Mouse (Mus musculus) spleen, adult 2 months (tissue): ENCODE measurements around the gene Gm1553. TPM values are rescaled to one million over a fixed set of nuclear protein-coding genes. Genes with fewer than 3 reads are reported as not detected.

ENCODE experiments used
- DNase-seq, 2 experiments: peaks; one replicate each; pipeline versions ENCODE4 v3.0.0 to v3.0.0-alpha.2; 2012 to 2021; ENCODE audit warnings: low spot score in 2 of 2, low read depth in 1 of 2
- H3K27ac ChIP-seq: fragments of 200-500 bp; 2 replicates; pipeline ENCODE4 v1.5.1; 2012; ENCODE audit warnings: low read length, inconsistent platforms; ENCODE audit not compliant: insufficient read depth
- H3K27me3 ChIP-seq: fragments of 200-500 bp; 2 replicates; pipeline ENCODE4 v1.6.1; 2012; ENCODE audit warnings: mild to moderate bottlenecking, moderate library complexity, low read length, inconsistent platforms; ENCODE audit not compliant: control insufficient read depth, insufficient read depth
- H3K36me3 ChIP-seq: fragments of 200-500 bp; 2 replicates; pipeline ENCODE4 v1.6.1; 2012; ENCODE audit warnings: mild to moderate bottlenecking, low read length, inconsistent platforms; ENCODE audit not compliant: control insufficient read depth, insufficient read depth
- H3K4me1 ChIP-seq: fragments of 200-500 bp; 2 replicates; pipeline ENCODE4 v1.6.1; 2011; ENCODE audit warnings: inconsistent platforms; ENCODE audit not compliant: control insufficient read depth, insufficient read depth, insufficient read length
- H3K4me3 ChIP-seq: fragments of 200-500 bp; 2 replicates; pipeline ENCODE4 v1.5.1; 2011; ENCODE audit warnings: mild to moderate bottlenecking, inconsistent platforms; ENCODE audit not compliant: insufficient read depth, insufficient read length; ENCODE audit errors: extremely low read depth
- CTCF ChIP-seq: fragments of 200-500 bp; IDR thresholded peaks from 2 replicates; pipeline ENCODE4 v1.5.1; 2011; ENCODE audit warnings: mild to moderate bottlenecking, inconsistent platforms; ENCODE audit not compliant: insufficient read depth, insufficient read length, insufficient replicate concordance; ENCODE audit errors: extremely low read depth
- POLR2A ChIP-seq: fragments of 200-500 bp; IDR thresholded peaks from 2 replicates; pipeline ENCODE4 v1.6.1; 2011; ENCODE audit warnings: low read depth, low read length, inconsistent platforms
- WGBS: fragments of 180-500 bp; shearing (Covaris S2); methylation state at CpG from one replicate; pipeline ENCODE4 v1.1.7; 2018; 5-methylcytosine and 5-hydroxymethylcytosine counted together
- polyA plus RNA-seq: library from polyadenylated mRNA; depleted of rRNA; stranded (reverse); fragments of >200 nt; gene quantifications from 2 replicates; pipeline ENCODE4 v1.2.3, GENCODE M21; 2012; rRNA removed

Gene Gm1553
- not detected in 2 replicates for polyA plus RNA-seq

DNA sequence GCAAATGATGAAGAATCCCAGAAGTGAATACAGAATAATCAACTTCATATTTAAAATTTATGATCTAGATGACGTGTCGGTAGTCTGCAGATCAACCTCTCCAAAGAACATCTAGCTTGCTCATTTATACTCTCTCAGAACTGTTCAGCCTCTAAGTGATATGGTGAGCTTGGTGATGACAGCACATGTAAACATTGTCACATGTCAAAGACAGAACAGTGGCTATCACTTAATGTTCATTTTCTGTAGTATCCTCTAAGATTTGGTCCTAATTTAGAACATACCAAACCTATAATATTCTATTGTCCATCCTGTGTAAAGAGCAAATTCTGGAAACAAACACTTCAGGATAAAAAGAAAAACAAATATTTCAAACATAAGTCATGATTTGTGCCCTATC, at the start of gene Gm1553:
TSS of gene Gm1553 (minus strand) at position 101 of the 400 bp plus-strand sequence.
- TF ChIP-seq CTCF (no peak), POLR2A (no peak)
- DNase-seq: no peak
- H3K27ac ChIP-seq: no peak within 1 kb of the TSS
- H3K36me3 ChIP-seq: no peaks in the 10 kb centered on the region
- no peaks in the 10 kb centered on the region for H3K27me3 ChIP-seq
- WGBS: 93% methylated on average over 2 of the region's 2 CpGs
- no peaks in the 10 kb centered on the region for H3K4me1 ChIP-seq
- no peak within 1 kb of the TSS for H3K4me3 ChIP-seq

Other genes starting within 250 kb of the Gm1553 start
- gene 4932415D10Rik, start 176.0 kb downstream of the Gm1553 start, polyA plus RNA-seq: not detected in 2 replicates
- 0.19 TPM in 1 of 2 replicates, not detected in the other for gene Gm4924, start 138.4 kb downstream of the Gm1553 start, polyA plus RNA-seq
- 26.8 and 37.5 TPM in 2 replicates for gene 1190007I07Rik, start 130.6 kb upstream of the Gm1553 start, polyA plus RNA-seq
- gene Tdg, start 137.2 kb upstream of the Gm1553 start, polyA plus RNA-seq: 11.5 and 13.3 TPM in 2 replicates
- 0.26 and 0.32 TPM in 2 replicates for gene Glt8d2, start 198.0 kb upstream of the Gm1553 start, polyA plus RNA-seq
- gene Hcfc2, start 203.5 kb upstream of the Gm1553 start, polyA plus RNA-seq: 5.0 TPM in 2 replicates